Mouse (Mus musculus) MEL (cell line): ENCODE data around the gene Nf2. TPM values are rescaled to one million over a fixed set of nuclear protein-coding genes. Genes with fewer than 3 reads are reported as not detected.

Experiments used
- DNase-seq: peaks from one replicate; pipeline ENCODE4 v3.0.0; 2011; ENCODE audit warnings: low read depth, low spot score
- H3K27ac ChIP-seq: 2 replicates; pipeline ENCODE4 v1.5.1; 2012; ENCODE audit warnings: low read depth, mild to moderate bottlenecking, control low read depth, low read length, moderate library complexity; ENCODE audit not compliant: control insufficient read depth
- H3K27me3 ChIP-seq, 2 experiments: fragments of 150-350 bp in 1 of 2; sonication (generic) in 1 of 2; 2 replicates each; pipeline ENCODE4 v1.6.1; 2012; ENCODE audit warnings: low read length in 2 of 2, mild to moderate bottlenecking in 2 of 2, improper control_type of control experiment in 1 of 2, moderate library complexity in 1 of 2; ENCODE audit not compliant: insufficient read depth in 2 of 2, control insufficient read depth in 1 of 2
- H3K36me3 ChIP-seq, 2 experiments: 2 replicates each; pipeline ENCODE4 v1.6.1; 2012 to 2014; ENCODE audit warnings: low read length in 2 of 2, improper control_type of control experiment in 1 of 2, inconsistent platforms in 1 of 2, mild to moderate bottlenecking in 1 of 2; ENCODE audit not compliant: insufficient read depth in 2 of 2, control insufficient read depth in 1 of 2
- H3K4me1 ChIP-seq, 2 experiments: fragments of 150-350 bp in 1 of 2; sonication (generic) in 1 of 2; 2 replicates each; pipeline ENCODE4 v1.6.1; 2012; ENCODE audit warnings: low read length in 2 of 2, improper control_type of control experiment in 1 of 2, mild to moderate bottlenecking in 1 of 2; ENCODE audit not compliant: insufficient read depth in 2 of 2, control insufficient read depth in 1 of 2
- H3K4me3 ChIP-seq, 2 experiments: fragments of 150-350 bp in 1 of 2; sonication (generic) in 1 of 2; 2 replicates each; pipeline ENCODE4 v1.5.1; 2012; ENCODE audit warnings: low read depth in 2 of 2, low read length in 2 of 2, mild to moderate bottlenecking in 2 of 2, moderate library complexity in 2 of 2, control low read depth in 1 of 2, improper control_type of control experiment in 1 of 2; ENCODE audit not compliant: control insufficient read depth in 1 of 2, insufficient read depth in 1 of 2
- H3K79me2 ChIP-seq: 2 replicates; pipeline ENCODE4 v1.6.1; 2012; ENCODE audit warnings: mild to moderate bottlenecking, low read length, moderate library complexity; ENCODE audit not compliant: control insufficient read depth, poor library complexity, insufficient read depth
- H3K9ac ChIP-seq: 2 replicates; pipeline ENCODE4 v1.6.1; 2012; ENCODE audit warnings: low read depth, mild to moderate bottlenecking, control low read depth, low read length, moderate library complexity; ENCODE audit not compliant: control insufficient read depth, poor library complexity, severe bottlenecking
- H3K9me3 ChIP-seq: fragments of 150-350 bp; sonication (generic); replicated peaks from 2 replicates; pipeline ENCODE4 v1.6.1; 2012; ENCODE audit warnings: mild to moderate bottlenecking, low read length, improper control_type of control experiment, moderate library complexity; ENCODE audit not compliant: insufficient read depth
- ELF1 ChIP-seq: IDR thresholded peaks from 2 replicates; pipeline ENCODE4 v1.6.1; 2014; ENCODE audit warnings: low read depth, mild to moderate bottlenecking, inconsistent platforms, low read length, improper control_type of control experiment, moderate library complexity
- EP300 ChIP-seq, 2 experiments: IDR thresholded peaks; 2 replicates each; pipeline ENCODE4 v1.6.1; 2011; ENCODE audit warnings: improper control_type of control experiment in 2 of 2, low read length in 2 of 2, low read depth in 1 of 2, mild to moderate bottlenecking in 1 of 2
- ETS1 ChIP-seq: IDR thresholded peaks from 2 replicates; pipeline ENCODE4 v1.6.1; 2012; ENCODE audit warnings: low read depth, mild to moderate bottlenecking, inconsistent platforms, low read length, improper control_type of control experiment, moderate library complexity
- GATA1 ChIP-seq: IDR thresholded peaks from 2 replicates; pipeline ENCODE4 v1.6.1; 2011; ENCODE audit warnings: low read depth, low read length, improper control_type of control experiment
- HCFC1 ChIP-seq: IDR thresholded peaks from 2 replicates; pipeline ENCODE4 v1.6.1; 2012; ENCODE audit warnings: low read depth, mild to moderate bottlenecking, inconsistent platforms, low read length, improper control_type of control experiment, moderate library complexity
- MXI1 ChIP-seq: IDR thresholded peaks from 2 replicates; pipeline ENCODE4 v1.6.1; 2011; ENCODE audit warnings: mild to moderate bottlenecking, low read depth, low read length, improper control_type of control experiment
- MYB ChIP-seq: IDR thresholded peaks from 2 replicates; pipeline ENCODE4 v1.6.1; 2011; ENCODE audit warnings: mild to moderate bottlenecking, low read depth, low read length, improper control_type of control experiment
- MYC ChIP-seq: IDR thresholded peaks from 2 replicates; pipeline ENCODE4 v1.6.1; 2011; ENCODE audit warnings: low read depth, mild to moderate bottlenecking, low read length, improper control_type of control experiment, moderate library complexity
- POLR2AphosphoS2 ChIP-seq: IDR thresholded peaks from 2 replicates; pipeline ENCODE4 v1.6.1; 2011; ENCODE audit warnings: low read length, improper control_type of control experiment
- POLR2AphosphoS5 ChIP-seq: IDR thresholded peaks from 2 replicates; pipeline ENCODE4 v1.6.1; 2012; ENCODE audit warnings: low read depth, borderline replicate concordance, mild to moderate bottlenecking, inconsistent platforms, low read length, moderate library complexity, mixed read lengths
- RAD21 ChIP-seq: IDR thresholded peaks from 2 replicates; pipeline ENCODE4 v1.6.1; 2011; ENCODE audit warnings: mild to moderate bottlenecking, low read depth, low read length, improper control_type of control experiment
- RCOR1 ChIP-seq: IDR thresholded peaks from 2 replicates; pipeline ENCODE4 v1.6.1; 2012; ENCODE audit warnings: low read depth, mild to moderate bottlenecking, inconsistent platforms, low read length, improper control_type of control experiment
- SIN3A ChIP-seq: IDR thresholded peaks from 2 replicates; pipeline ENCODE4 v1.6.1; 2012; ENCODE audit warnings: low read length, improper control_type of control experiment, inconsistent platforms
- TBP ChIP-seq: IDR thresholded peaks from 2 replicates; pipeline ENCODE4 v1.8.0; 2011; ENCODE audit warnings: low read depth, low read length, improper control_type of control experiment
- TCF12 ChIP-seq: IDR thresholded peaks from 2 replicates; pipeline ENCODE4 v1.6.1; 2014; ENCODE audit warnings: low read depth, mild to moderate bottlenecking, inconsistent platforms, low read length, improper control_type of control experiment, moderate library complexity
- ZC3H11A ChIP-seq: IDR thresholded peaks from 2 replicates; pipeline ENCODE4 v1.6.1; 2012; ENCODE audit warnings: low read depth, mild to moderate bottlenecking, inconsistent platforms, low read length, improper control_type of control experiment
- ZKSCAN1 ChIP-seq: IDR thresholded peaks from 2 replicates; pipeline ENCODE4 v1.6.1; 2012; ENCODE audit warnings: low read depth, mild to moderate bottlenecking, inconsistent platforms, low read length, improper control_type of control experiment, moderate library complexity
- ZNF384 ChIP-seq: IDR thresholded peaks from 2 replicates; pipeline ENCODE4 v1.6.1; 2012; ENCODE audit warnings: low read depth, mild to moderate bottlenecking, inconsistent platforms, low read length, improper control_type of control experiment
- polyA plus RNA-seq, 2 experiments: library from polyadenylated mRNA; stranded (reverse) in 1 of 2; unstranded in 1 of 2; fragments of >175 nt in 1 of 2; fragments of >200 nt in 1 of 2; gene quantifications; 2 replicates each; pipeline versions ENCODE4 v1.2.1 to v1.2.4; 2012; ENCODE audit warnings: low replicate concordance in 2 of 2, low read depth in 1 of 2; ENCODE audit not compliant: insufficient read length in 2 of 2, insufficient read depth in 1 of 2, missing spikeins in 1 of 2
- total RNA-seq: library from RNA; depleted of rRNA; stranded (reverse); fragments of 300-350 nt; gene quantifications from 2 replicates; pipeline ENCODE4 v1.2.3, GENCODE M21; 2012

Gene Nf2
- total and polyA plus RNA-seq, 3 experiments, result 73.6 to 246 (median 95.6) TPM

- H3K36me3 ChIP-seq, result peaks cover 0 to 24% of the 10 kb centered on the region in 2 experiments; a peak in 2 of 4 replicates
- H3K4me1 ChIP-seq, result peaks cover 15 to 17% of the 10 kb centered on the region in 2 experiments
- no peak for DNase-seq
- H3K9ac ChIP-seq, result no peak overlapping the region
- no peak overlapping the region for H3K4me3 ChIP-seq
- H3K79me2 ChIP-seq, result peaks cover 57% of the 10 kb centered on the region
- no peaks in the 10 kb centered on the region for H3K27me3 ChIP-seq
- TF ChIP-seq ZNF384, result no peak
- H3K27ac ChIP-seq, result no peak overlapping the region
- H3K9me3 ChIP-seq, result no peaks in the 10 kb centered on the region
Observed at GRCm38 (mm10) chr11:4835436-4835835, 13.9 kb downstream of the Nf2 start.

- TF ChIP-seq ZNF384, result peak; percentile 69
- no peak for TF ChIP-seq MYC
- H3K9me3 ChIP-seq, result no peaks in the 10 kb centered on the region
- no peak overlapping the region for H3K4me3 ChIP-seq
- no peak for DNase-seq
- peaks cover 2 to 26% of the 10 kb centered on the region in 2 experiments; a peak in 3 of 4 replicates for H3K36me3 ChIP-seq
- no peaks in the 10 kb centered on the region for H3K27me3 ChIP-seq
- no peak overlapping the region for H3K27ac ChIP-seq
- peaks cover 15 to 17% of the 10 kb centered on the region in 2 experiments for H3K4me1 ChIP-seq
- H3K79me2 ChIP-seq, result peaks cover 50% of the 10 kb centered on the region
- H3K9ac ChIP-seq, result no peak overlapping the region
Observed at GRCm38 (mm10) chr11:4833295-4833939, 15.9 kb downstream of the Nf2 start.

DNA sequence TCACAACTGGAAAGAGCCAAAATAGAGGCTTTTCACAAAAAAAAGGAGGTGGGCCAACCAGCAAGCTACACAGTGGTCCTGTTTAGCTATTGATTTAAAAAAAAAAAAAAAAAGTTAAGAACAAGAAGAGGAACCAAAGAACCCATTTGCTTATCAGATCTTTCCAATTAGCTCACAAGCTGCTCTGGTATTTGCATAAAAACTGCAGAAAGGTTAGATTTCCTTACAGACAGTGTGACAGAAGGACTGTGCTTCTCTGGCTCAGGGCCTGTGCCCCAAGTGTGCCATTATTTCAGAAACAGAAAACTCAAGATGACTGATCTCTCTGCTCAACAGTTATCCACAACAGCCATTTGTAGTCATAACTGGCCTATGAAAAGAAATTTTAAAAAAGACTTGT, 18.3 kb downstream of the Nf2 start:
- Histone ChIP-seq H3K9me3 (no peaks in the 10 kb centered on the region), H3K4me3 (no peak overlapping the region), H3K9ac (no peak overlapping the region; the same call in 1 of the 2 replicates), H3K27ac (peak overlapping the region; percentile 58), H3K79me2 (peaks cover 38% of the 10 kb centered on the region), H3K27me3 (no peaks in the 10 kb centered on the region), H3K4me1 (peaks cover 27 to 29% of the 10 kb centered on the region in 2 experiments), H3K36me3 (peaks cover 2 to 37% of the 10 kb centered on the region in 2 experiments; a peak in 3 of 4 replicates)
- no peak for TF ChIP-seq RAD21
- no peak for TF ChIP-seq POLR2AphosphoS2
- TF ChIP-seq ETS1, result peak; percentile 71
- no peak for TF ChIP-seq TBP
- TF ChIP-seq MYB, result peak; percentile 53
- TF ChIP-seq HCFC1, result peak; percentile 45; the same call in 1 of the 2 replicates
- peak; percentile 63 to 76 for TF ChIP-seq EP300 (IDR thresholded peaks at IDR 0.05; ENCODE audit: low read depth in 1 of 2, low read length in 2 of 2)
- TF ChIP-seq ZNF384, result peak; percentile 98
- TF ChIP-seq RCOR1, result peak; percentile 65
- peak; percentile 21; the same call in 1 of the 2 replicates for TF ChIP-seq ELF1
- no peak for TF ChIP-seq POLR2AphosphoS5
- peak; percentile 36; the same call in 1 of the 2 replicates for TF ChIP-seq MXI1
- TF ChIP-seq ZC3H11A, result no peak
- 0 out of 2 replicates have a peak, but pooled peaks have one; percentile 43 for TF ChIP-seq TCF12
- peak; percentile 58 for TF ChIP-seq SIN3A
- TF ChIP-seq ZKSCAN1, result peak; percentile 42; the same call in 1 of the 2 replicates
- TF ChIP-seq GATA1, result peak; percentile 80
- DNase-seq, result peak; percentile 79
